Mouse (Mus musculus): ENCODE measurements around the gene Rab11b.

The Rab11b gene

GRCm38 (mm10) chr17:33760255-33761165 is at the start of gene Rab11b:
TSS of gene Rab11b (minus strand) at chr17:33760530.
- DNase-seq = peak; percentile 99

GRCm38 (mm10) chr17:33808192-33808591 is 47.9 kb upstream of the Rab11b start:
- DNase-seq = no peak

DNA sequence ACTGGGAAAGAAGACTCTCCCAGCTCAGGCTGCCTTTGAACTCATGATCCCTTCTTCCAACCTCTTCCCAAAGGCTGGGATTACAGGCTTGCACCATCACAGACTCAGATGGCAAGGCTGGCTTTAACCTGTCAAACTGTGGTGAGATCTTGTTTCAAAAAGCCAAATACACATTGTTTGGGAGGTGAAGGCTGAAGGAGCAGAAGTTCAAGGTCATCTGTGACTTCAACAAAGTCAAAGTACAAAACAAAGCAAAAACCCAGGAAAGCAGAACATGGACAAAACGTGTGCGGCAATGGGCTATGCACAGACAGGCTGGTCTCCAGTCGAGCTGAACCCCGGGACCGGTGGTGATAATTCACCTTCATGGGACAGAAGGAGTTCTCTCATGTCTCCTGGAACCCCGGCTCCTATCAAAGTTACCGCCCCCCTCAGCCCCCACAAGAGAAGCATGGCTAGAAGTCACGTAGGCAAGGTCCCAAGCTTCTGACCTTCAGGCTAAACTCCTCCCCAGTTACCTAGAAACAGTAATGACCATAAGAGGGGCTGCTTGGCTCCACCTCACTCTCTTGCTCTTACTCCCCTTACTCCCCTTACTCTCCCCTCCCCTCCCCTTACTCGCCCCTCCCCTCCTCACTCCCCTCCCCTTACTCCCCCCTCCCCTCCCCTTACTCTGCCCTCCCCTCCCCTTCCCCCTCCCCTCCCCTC is 47.0 kb upstream of the Rab11b start:
- DNase-seq = no peak

DNA sequence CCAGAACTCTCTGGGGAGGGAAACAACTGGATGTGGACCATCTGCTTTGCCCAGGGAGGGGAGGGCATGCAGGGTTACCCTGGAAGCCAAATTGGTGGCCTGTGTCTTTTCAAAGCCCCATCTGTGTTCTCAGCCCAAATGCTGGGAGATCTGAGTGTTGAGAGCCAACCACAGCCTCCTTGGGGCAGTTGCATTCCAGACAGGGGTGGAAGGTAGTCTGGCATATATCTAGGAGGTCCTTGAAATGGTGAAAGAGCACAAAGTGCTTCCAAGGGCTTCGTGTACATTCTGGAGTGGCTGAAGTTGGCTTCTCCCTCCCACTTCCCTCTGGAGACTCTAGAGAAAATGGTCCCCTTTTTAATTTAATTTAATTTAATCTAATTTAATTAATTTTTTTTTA is 44.4 kb upstream of the Rab11b start:
- no peak for DNase-seq

GRCm38 (mm10) chr17:33804205-33804604 is 43.9 kb upstream of the Rab11b start:
- DNase-seq = no peak

DNA sequence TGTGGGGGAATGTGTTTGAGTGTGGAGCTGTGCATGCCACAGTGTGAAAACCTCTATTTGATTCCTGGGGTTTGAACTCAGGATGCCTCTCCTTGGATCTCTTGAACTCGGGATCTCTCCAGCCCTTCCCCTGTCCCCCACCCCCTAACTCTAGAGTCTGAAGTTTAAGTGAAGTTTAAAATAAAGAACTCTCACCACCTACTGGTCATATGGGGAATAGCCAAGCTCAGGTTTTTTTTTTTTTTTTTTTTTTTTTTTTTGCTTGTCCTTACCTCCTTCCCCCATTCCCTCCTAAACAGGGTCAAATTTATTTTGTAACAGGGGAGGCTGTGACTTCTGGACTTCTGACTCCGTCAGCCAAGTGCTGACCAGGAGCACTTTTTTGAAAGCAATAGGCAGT is 41.9 kb upstream of the Rab11b start:
- no peak for DNase-seq

DNA sequence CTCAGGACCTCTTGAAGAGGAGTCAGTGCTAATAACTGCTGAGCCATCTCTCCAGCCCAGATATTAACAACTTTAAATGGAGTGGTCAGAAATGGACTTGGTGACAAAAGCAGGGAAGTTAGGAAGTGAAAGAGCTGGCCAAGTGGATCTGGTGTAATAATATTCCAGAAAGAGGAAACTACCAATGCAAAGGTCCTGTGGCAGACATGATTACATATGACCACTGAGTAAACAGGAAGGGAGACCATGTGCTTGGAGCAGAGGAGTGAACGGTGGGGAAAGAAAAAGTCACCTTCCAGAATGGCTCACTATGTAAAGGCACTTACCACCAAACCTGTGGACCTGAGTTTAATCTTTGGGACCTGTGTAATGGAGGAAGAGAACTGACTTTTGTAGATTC is 38.9 kb upstream of the Rab11b start:
- DNase-seq = no peak

DNA sequence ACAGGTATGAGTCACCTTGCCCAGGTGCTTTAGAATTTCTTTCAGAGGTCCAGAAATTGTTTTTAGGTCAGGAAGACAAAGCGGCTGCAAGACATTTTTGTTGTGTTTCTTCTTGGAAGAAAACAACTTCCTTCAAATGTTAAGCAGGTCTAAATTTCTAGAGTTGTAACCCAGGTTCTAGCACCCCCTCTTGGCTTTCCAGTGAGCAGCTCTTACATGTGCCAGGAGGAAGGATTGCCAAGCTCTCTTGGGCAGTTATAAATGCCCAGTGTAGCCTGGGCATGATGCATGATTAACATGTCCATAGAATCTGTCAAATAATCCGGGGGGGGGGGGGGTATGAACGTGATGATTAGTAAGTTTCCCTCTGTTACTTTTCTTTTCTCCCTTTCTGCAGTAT is 38.0 kb upstream of the Rab11b start:
- no peak for DNase-seq

- no peak for DNase-seq
Observed at GRCm38 (mm10) chr17:33788732-33789131, 28.4 kb upstream of the Rab11b start.

- no peak for DNase-seq
Observed at GRCm38 (mm10) chr17:33786375-33786774, 26.0 kb upstream of the Rab11b start.

DNA sequence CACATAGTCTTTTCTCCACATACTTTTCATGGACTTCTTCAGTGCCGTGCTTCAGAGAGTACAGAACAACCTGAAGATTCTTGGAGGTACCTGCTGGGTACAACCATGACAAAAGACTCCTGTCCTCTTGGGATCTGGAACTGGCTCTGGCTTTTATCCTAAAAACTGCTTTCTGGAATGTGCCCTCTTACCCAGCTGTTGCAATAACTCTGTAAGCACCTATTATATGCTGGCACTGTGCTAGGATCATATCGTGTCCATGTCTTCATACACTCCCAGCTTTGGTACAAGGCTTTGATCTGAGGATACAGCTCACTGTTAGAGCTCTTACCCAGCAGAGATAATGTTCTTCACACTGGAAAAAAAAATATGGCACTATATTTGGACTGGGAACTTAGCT is 24.6 kb upstream of the Rab11b start:
- DNase-seq = no peak

GRCm38 (mm10) chr17:33783408-33783807 is 23.1 kb upstream of the Rab11b start:
- peak; percentile 39 for DNase-seq

GRCm38 (mm10) chr17:33782067-33782466 is 21.7 kb upstream of the Rab11b start:
- DNase-seq = no peak

DNA sequence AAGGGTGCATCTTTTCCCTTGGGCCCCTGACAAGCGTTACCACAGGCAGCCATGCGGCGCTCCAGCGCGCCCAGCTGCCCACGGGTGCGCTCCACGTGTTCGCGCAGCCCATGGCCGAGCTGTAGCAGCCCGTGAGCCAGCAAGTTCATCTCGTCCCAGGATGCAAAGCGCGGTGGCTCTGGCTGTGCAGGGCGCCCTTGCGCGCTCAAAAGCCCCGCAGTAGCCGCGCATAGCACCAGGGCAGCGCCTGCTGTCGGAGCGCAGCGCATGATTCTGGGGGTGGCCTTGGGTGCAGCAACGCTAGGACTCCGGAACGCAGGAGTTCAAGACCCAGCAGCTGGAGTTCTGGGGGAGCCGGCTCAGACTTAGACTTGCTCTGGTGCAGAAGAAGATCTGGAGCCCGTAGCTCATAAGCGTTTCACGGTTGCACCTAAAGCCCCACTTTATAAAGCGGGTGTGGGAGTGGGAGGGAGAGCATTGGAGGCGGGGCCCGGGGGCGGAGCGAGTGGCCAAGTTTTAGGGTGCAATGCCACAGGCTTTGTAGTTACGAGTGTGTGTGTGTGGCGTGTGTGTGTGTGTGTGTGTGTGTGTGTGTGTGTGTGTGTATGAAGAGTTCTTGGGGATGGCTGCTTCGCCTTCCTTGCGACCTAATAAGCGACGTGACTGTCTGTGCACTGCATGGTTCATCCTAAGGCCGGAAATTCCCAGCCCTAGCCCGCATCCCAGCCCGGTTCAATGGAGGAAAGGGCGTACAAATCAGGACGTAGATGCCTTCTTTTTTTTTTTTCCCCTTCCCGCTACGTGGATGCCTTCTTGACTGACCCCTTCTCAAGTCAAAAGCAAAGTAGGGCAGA is 21.0 kb upstream of the Rab11b start, which contains the start of gene Angptl4:
TSS of gene Angptl4 (minus strand) at position 707 of the 854 bp plus-strand sequence.
- DNase-seq = peak; percentile 46

DNA sequence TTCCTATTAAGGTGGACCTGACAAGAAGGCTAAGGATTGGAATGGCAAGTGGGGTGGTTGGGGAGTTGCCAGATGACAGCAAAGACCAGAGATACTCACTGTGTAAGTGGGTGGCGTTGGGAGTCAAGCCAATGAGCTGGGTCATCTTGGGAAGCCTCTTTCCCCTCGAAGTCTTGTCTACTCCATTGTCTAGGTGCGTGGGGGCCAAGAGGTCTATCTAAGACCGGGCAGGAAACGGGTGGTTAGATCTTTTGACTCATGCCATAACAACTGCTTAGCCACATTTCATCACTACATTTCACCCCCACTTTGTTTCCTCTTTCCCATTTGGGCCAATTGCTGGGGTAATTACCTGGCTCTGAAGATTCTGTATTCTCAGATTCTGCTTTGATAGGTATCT is 20.1 kb upstream of the Rab11b start:
- DNase-seq = no peak

DNA sequence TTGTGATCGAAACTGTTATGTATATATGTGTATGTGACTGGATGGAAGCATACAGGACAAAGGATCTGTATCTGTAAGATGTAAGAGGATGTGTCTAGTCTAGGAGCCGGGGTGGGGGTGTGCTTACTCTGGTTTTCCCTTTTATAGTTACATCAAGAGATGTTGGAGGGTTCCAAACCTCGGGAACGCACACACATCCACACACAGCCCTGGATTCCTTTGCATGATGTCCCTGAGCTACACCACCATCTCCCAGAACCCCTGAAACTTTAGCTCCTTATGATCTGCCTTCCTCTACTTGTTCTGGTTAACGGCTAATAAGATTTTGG is 19.6 kb upstream of the Rab11b start:
- DNase-seq = no peak

- DNase-seq = peak; percentile 85
Observed at GRCm38 (mm10) chr17:33779271-33779966, 19.1 kb upstream of the Rab11b start.

GRCm38 (mm10) chr17:33775287-33775686 is 15.0 kb upstream of the Rab11b start:
- no peak for DNase-seq

- DNase-seq = no peak
Observed at GRCm38 (mm10) chr17:33774573-33775155, 14.3 kb upstream of the Rab11b start.

DNA sequence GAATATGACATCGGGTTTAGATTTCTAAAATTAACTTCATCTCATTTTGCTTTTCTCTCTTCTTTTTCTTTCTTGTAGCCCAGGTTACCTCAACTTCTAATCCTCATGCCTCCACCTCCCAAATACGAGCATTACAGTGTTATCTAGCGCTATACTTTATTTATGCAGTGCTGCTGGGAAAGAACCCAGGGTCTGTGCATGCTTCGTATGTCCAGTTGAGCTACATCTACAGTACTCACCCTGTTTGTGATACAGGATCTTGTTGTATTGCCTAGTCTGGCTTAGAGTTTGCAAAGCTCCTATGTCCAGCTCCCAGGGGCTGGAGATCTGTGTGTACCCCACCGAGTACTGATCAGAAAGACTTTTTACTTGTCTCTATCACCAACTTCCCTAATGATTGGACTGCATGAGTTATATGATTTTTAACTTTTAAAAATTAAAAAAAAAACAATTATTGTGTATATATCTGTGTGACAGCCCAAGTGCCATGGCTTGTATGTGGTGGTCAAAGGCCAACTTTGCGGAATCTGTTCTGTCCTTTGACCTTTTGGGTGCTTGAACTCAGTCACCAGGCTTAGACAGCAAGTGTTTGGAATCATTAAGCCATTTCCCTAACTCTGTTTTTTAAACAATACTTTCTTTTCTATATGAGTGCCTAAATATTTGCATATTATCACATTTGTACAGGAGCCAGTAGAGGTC is 13.7 kb upstream of the Rab11b start:
- DNase-seq = no peak

DNA sequence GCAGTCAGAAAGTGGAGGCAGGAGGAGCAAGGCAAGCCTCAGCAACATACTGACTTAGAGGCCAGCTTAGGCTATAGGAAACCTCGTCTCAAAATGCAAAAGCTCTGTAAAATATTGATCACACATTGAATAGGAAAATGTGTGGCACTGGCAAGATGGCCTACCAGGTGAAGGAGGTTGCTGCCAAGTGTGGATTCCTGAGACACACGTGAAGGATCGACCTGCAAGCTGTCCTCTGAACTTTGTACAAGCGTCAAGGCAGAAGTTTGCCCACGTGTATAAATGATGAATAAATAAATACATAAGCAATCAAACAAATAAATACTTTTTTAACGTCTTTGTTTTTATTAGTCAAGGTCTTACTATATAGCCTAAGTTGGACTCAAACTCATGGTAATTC is 13.1 kb upstream of the Rab11b start:
- DNase-seq = no peak

GRCm38 (mm10) chr17:33771617-33772016 is 11.3 kb upstream of the Rab11b start:
- no peak for DNase-seq

All from right cerebral cortex, postnatal 14 days (tissue).